Mouse (Mus musculus) liver, adult 2 months (tissue): Measurements from ENCODE around the gene Pgap3. TPM values are rescaled to one million over a fixed set of nuclear protein-coding genes. Genes with fewer than 3 reads are reported as not detected.

Source experiments
- DNase-seq: peaks from one replicate; pipeline ENCODE4 v3.0.0-alpha.2; 2011; ENCODE audit warnings: low read depth, low spot score; ENCODE audit errors: extremely low read depth
- H3K27ac ChIP-seq: fragments of 200-500 bp; replicated peaks from 2 replicates; pipeline ENCODE4 v1.5.1; 2012; ENCODE audit warnings: low read depth, mild to moderate bottlenecking, control low read depth, inconsistent platforms, low read length; ENCODE audit not compliant: insufficient read depth
- H3K27me3 ChIP-seq: fragments of 200-500 bp; 2 replicates; pipeline ENCODE4 v1.6.1; 2012; ENCODE audit warnings: mild to moderate bottlenecking, moderate library complexity, low read length, inconsistent platforms; ENCODE audit not compliant: control insufficient read depth, insufficient read depth
- H3K36me3 ChIP-seq: fragments of 200-500 bp; 2 replicates; pipeline ENCODE4 v1.6.1; 2012; ENCODE audit warnings: low read length, inconsistent platforms; ENCODE audit not compliant: control insufficient read depth, insufficient read depth
- H3K4me1 ChIP-seq: fragments of 200-500 bp; 2 replicates; pipeline ENCODE4 v1.6.1; 2011; ENCODE audit warnings: low read length; ENCODE audit not compliant: control insufficient read depth, insufficient read depth
- H3K4me3 ChIP-seq: fragments of 200-500 bp; 2 replicates; pipeline ENCODE4 v1.5.1; 2011; ENCODE audit warnings: low read depth, mild to moderate bottlenecking, control low read depth, low read length, moderate library complexity; ENCODE audit not compliant: insufficient read depth
- H3K79me2 ChIP-seq: fragments of 200-500 bp; 2 replicates; pipeline ENCODE4 v1.6.1; 2012; ENCODE audit warnings: inconsistent platforms, mild to moderate bottlenecking, low read length, moderate library complexity; ENCODE audit not compliant: control insufficient read depth, insufficient read depth
- H3K9ac ChIP-seq: fragments of 200-500 bp; 2 replicates; pipeline ENCODE4 v1.6.1; 2012; ENCODE audit warnings: low read depth, mild to moderate bottlenecking, control low read depth, inconsistent platforms, low read length
- CTCF ChIP-seq: fragments of 200-500 bp; IDR thresholded peaks from 2 replicates; pipeline ENCODE4 v1.5.1; 2011; ENCODE audit warnings: low read depth, low read length, control low read depth
- POLR2A ChIP-seq: fragments of 200-500 bp; IDR thresholded peaks from 2 replicates; pipeline ENCODE4 v1.6.1; 2011; ENCODE audit warnings: low read length, control low read depth; ENCODE audit not compliant: insufficient read depth; ENCODE audit errors: extremely low read depth
- WGBS: fragments of 180-500 bp; shearing (Covaris S2); methylation state at CpG from one replicate; pipeline ENCODE4 v1.1.7; 2018; 5-methylcytosine and 5-hydroxymethylcytosine counted together
- polyA plus RNA-seq: library from polyadenylated mRNA; depleted of rRNA; stranded (reverse); fragments of >200 nt; gene quantifications from 2 replicates; pipeline ENCODE4 v1.2.3, GENCODE M21; 2012
- total RNA-seq: library from RNA; depleted of rRNA; stranded (reverse); fragments of >200 nt; gene quantifications from 2 replicates; pipeline ENCODE4 v1.2.3, GENCODE M21; 2014

The Pgap3 gene
- total and polyA plus RNA-seq, 2 experiments, result 0.37 to 5.0 TPM

DNA sequence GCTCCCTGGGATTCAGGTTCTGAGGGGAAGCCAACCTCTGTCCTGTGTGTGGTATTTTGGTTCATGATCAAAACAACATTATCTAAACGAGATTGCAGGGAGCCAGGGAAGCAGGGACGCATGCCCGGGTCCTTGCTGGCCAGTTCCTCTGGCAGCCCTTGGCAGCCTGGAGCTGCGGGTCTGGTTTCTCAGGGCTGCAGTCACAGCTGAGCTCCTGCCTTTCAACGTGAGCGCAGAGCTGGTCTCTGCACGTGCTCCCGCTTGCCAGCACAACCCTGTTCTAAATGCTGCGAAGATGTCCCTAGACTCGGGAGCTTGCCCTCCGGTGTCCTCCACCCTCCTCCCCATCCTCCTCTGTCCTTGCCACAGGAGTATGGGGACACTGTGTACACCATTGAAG lies 22.5 kb downstream of the Pgap3 start:
- no peak for DNase-seq
- WGBS, result 81% methylated on average over 11 of the region's 11 CpGs
- no peak overlapping the region for H3K4me3 ChIP-seq
- no peak for TF ChIP-seq POLR2A
- no peak for TF ChIP-seq CTCF
- no peak overlapping the region for H3K9ac ChIP-seq
- H3K27ac ChIP-seq, result no peak overlapping the region
- no peaks in the 10 kb centered on the region for H3K4me1 ChIP-seq
- H3K36me3 ChIP-seq, result peaks cover 8% of the 10 kb centered on the region; the same call in 1 of the 2 replicates
- no peaks in the 10 kb centered on the region for H3K79me2 ChIP-seq
- no peaks in the 10 kb centered on the region for H3K27me3 ChIP-seq

DNA sequence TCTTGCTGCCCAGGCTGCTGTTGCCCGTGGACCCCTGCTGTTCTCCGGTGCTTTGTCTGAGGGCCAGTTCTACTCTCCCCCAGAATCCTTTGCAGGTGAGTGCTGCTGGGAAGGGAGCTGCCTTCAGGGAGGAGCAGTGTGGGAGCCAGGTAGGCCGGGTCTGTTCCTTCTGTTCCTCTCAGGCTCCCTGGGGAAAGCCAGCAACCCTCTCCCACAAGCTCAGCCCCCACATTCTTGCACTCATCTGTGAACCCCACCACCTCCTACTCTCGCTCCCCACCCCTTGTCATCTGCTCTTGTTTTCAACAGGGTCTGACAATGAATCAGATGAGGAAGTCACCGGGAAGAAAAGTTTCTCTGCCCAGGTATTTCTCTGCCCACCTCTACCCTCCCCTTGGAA lies 23.5 kb downstream of the Pgap3 start:
- 91% methylated on average over 5 of the region's 5 CpGs for WGBS
- H3K27me3 ChIP-seq, result no peaks in the 10 kb centered on the region
- H3K9ac ChIP-seq, result no peak overlapping the region
- TF ChIP-seq CTCF (no peak), POLR2A (no peak)
- H3K4me1 ChIP-seq, result no peaks in the 10 kb centered on the region
- H3K27ac ChIP-seq, result no peak overlapping the region
- no peak for DNase-seq
- H3K79me2 ChIP-seq, result no peaks in the 10 kb centered on the region
- no peak overlapping the region for H3K4me3 ChIP-seq
- H3K36me3 ChIP-seq, result peaks cover 8% of the 10 kb centered on the region; the same call in 1 of the 2 replicates

DNA sequence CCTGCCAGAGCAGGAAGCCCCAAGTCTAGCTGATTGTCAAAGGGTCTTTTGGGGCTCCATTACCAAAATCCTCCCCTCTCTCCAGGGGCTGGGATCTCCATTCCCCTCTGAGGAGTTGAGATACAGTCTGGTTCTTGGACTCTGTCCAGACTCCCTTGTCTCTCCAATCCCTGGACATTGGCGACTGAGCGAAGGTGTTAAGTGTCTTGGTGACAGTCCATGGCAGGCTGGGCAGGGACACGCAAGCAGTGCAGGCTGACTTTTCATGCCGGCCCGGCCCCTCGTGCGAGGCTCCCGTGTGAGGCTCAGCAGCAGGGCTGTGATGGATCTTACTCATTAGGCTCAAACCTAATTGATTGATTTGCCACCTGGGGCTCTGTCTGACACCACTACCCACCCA lies 26.0 kb downstream of the Pgap3 start:
- 94% methylated on average over 8 of the region's 8 CpGs for WGBS
- TF ChIP-seq CTCF (no peak), POLR2A (no peak)
- Histone ChIP-seq H3K36me3 (peaks cover 8% of the 10 kb centered on the region; the same call in 1 of the 2 replicates), H3K9ac (no peak overlapping the region), H3K4me3 (no peak overlapping the region), H3K4me1 (no peaks in the 10 kb centered on the region), H3K79me2 (no peaks in the 10 kb centered on the region), H3K27ac (no peak overlapping the region), H3K27me3 (no peaks in the 10 kb centered on the region)
- no peak for DNase-seq

DNA sequence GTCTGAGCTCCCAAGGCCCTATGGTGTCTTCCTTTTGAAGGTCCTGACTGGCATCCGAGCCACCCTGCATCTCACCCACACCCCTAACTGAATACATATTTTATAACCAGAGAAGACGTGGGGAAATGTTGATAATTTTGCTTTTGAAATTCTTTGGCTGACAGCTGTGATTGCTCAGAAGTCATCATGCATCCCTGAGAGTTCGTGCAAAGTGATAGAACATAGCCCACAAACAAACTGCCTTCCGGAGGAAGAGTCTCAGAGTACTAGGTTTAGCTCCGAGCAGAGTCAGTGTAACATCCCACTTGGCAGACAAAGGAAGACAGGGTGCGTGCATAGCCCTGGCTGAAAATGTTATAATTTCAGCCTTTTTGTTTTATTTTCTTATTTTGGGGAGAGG lies 27.0 kb downstream of the Pgap3 start:
- 94% methylated on average over 6 of the region's 6 CpGs for WGBS
- H3K79me2 ChIP-seq, result no peaks in the 10 kb centered on the region
- no peak overlapping the region for H3K4me3 ChIP-seq
- DNase-seq, result no peak
- H3K9ac ChIP-seq, result no peak overlapping the region
- TF ChIP-seq CTCF (no peak), POLR2A (no peak)
- H3K36me3 ChIP-seq, result peaks cover 8% of the 10 kb centered on the region; the same call in 1 of the 2 replicates
- no peak overlapping the region for H3K27ac ChIP-seq
- no peaks in the 10 kb centered on the region for H3K27me3 ChIP-seq
- H3K4me1 ChIP-seq, result no peaks in the 10 kb centered on the region

DNA sequence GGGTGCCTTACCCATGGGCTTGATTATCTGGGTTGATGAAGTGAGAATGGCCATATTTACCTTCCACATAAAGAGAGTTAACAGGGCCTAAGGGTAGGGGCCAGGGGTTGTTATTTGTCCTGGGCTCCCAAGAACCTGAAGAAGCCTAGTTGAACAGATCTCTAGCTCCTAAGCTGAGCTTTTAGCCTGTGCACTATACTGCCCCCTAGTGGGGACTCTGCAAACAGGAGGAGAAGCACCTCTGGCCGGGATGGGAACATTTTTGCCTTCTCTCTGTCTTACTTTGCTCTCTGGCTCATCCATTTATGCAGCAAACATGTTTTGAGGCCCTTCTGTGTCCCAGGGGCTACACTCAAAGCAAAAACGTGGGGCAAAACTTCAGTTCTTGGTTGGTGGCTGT lies 27.9 kb downstream of the Pgap3 start:
- WGBS, result 11% methylated on average over 2 of the region's 2 CpGs
- peaks cover 3% of the 10 kb centered on the region; the same call in 1 of the 2 replicates for H3K79me2 ChIP-seq
- peak; percentile 37 for DNase-seq

DNA sequence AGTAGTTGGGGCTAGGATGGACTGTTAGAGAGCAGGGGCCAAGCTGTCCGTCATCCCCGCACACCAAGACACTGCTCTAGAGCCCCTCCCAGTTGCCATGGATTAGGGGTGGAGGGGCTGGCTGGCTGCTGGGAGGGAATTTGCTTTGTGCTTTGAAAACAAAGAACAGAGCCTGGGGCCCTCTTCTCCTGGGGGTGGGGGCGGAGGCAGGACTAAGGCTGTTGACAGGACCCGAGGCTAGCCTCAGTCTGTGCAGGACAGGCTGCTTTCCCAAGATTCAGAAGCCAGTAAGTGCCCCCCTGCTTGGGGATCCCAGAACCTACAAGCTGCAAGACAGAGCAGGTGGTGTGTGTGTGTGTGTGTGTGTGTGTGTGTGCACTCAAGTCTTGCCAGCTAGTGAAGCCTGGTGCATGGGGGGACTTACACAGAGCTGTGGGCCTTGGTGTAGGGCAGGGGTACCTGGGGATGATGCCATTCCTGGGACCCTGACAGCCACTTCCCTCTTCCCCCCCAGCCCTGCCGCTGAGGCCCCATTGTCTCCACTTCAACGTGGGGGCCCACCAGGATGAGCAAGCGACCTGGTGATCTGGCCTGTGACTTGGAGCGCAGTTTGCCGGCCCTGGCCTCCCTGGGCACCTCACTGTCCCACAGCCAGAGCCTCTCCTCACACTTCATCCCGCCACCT lies 28.6 kb downstream of the Pgap3 start:
- WGBS, result 78% methylated on average over 10 of the region's 10 CpGs
- TF ChIP-seq CTCF (no peak), POLR2A (no peak)
- peaks cover 6% of the 10 kb centered on the region; the same call in 1 of the 2 replicates for H3K79me2 ChIP-seq

More for the DNA sequence above, 27.9 kb downstream of the Pgap3 start:
- peaks cover 4% of the 10 kb centered on the region; the same call in 1 of the 2 replicates for H3K36me3 ChIP-seq
- no peak overlapping the region for H3K4me3 ChIP-seq
- H3K9ac ChIP-seq, result no peak overlapping the region
- TF ChIP-seq POLR2A, result no peak
- TF ChIP-seq CTCF, result peak; percentile 72
- no peak overlapping the region for H3K27ac ChIP-seq
- no peaks in the 10 kb centered on the region for H3K4me1 ChIP-seq
- no peaks in the 10 kb centered on the region for H3K27me3 ChIP-seq

More for the DNA sequence above, 28.6 kb downstream of the Pgap3 start:
- H3K9ac ChIP-seq, result no peak overlapping the region
- DNase-seq, result no peak
- no peak overlapping the region for H3K27ac ChIP-seq
- no peak overlapping the region for H3K4me3 ChIP-seq
- no peaks in the 10 kb centered on the region for H3K4me1 ChIP-seq
- H3K36me3 ChIP-seq, result peaks cover 4% of the 10 kb centered on the region; the same call in 1 of the 2 replicates
- no peaks in the 10 kb centered on the region for H3K27me3 ChIP-seq
